In the genomic region with DNA sequence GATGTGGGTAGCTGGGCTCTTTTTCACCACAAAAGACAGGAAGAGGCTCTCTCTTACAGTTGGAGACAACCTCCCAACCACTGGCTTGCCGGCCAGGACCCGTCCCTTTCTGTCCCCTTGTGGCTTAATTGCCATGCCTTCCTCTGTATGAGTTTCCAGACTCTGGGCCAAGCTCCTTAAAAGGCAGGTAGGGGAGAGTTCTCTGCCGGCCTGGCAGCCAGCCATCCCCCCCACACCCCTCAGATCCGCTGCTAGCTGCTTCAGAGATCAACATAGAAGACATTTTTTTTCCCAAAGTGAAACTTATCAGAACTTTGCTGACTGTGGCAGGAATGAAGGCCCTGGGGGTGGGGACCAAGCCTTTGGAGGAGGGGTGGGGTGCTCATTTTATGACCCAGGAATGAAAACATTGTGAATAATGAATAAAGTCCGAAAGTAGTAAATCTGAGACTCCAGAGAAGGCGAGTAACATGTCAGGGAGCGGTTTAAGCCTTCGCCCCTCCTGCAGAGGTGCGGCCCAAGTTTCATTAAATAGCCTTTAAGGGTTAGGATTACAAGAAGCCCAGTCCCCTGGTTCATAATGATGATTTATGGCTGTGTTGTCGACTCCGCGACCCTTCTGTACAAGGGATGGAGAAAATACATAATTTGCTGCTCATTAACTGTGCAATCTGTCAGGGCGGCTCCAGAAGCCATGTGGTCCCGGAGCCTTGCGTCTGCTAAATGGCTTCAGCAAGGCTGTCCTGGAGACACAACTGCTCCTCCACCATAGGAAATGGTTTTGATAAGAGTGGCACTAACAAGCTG, we compare ENCODE assay signal across 8 mouse cellular contexts. TPM values are rescaled to one million over a fixed set of nuclear protein-coding genes. Genes with fewer than 3 reads are reported as not detected.
A peak's percentile ranks its signal among the peaks of the same experiment; 100 is the strongest.
DNase-seq lines count a peak whose midpoint lies in the region; ATAC-seq lines count a peak whose summit lies in the region.

No protein-coding gene starts in this region.

- WGBS in heart, embryonic 10.5 days = 57% methylated on average over 15 of the region's 15 CpGs

- peak; percentile 32 for DNase-seq in ZHBTc4 (ENCODE audit: low read depth, low spot score)
- peak; percentile 73 for DNase-seq in embryo, embryonic 11 days
- DNase-seq in heart, embryonic 10.5 days (ENCODE audit: low spot score) = no peak
- peak; percentile 76 to 79 for DNase-seq in kidney, adult 8-10 months
- DNase-seq in mesoderm, embryonic 11.5 days (ENCODE audit: low read depth, low spot score) = peak; percentile 74
- no peak for DNase-seq in left cerebral cortex, postnatal 36 days (ENCODE audit: low spot score in 2 of 2)
- no peak for DNase-seq in layer of hippocampus, adult 11-12 months (ENCODE audit: low spot score)

- peaks cover 15% of the 10 kb centered on the region for H3K36me3 ChIP-seq in heart, embryonic 10.5 days

- peak overlapping the region; percentile 69 for H3K27ac ChIP-seq in heart, embryonic 10.5 days

- H3K4me1 ChIP-seq in heart, embryonic 10.5 days = peaks cover 34% of the 10 kb centered on the region

- intact Hi-C loops in left cerebral cortex, postnatal 36 days (cut with DNase I) = no loop called here

- no peaks in the 10 kb centered on the region for H3K27me3 ChIP-seq in heart, embryonic 10.5 days (ENCODE audit: insufficient read depth, poor library complexity, severe bottlenecking)

- no peaks in the 10 kb centered on the region for H3K9me3 ChIP-seq in heart, embryonic 10.5 days

- ATAC-seq in monocyte, adult 5-6 weeks (replicated peaks; ENCODE audit: insufficient number of reproducible peaks, low FRiP score, low TSS enrichment, poor library complexity, severe bottlenecking) = no peak

- H3K4me3 ChIP-seq in heart, embryonic 10.5 days = no peak overlapping the region

RNA-seq across cellular contexts. Expression of gene Plpp3, which starts 48.1 kb away (rescaled TPM):
- polyA plus RNA-seq in heart, embryonic 10.5 days (2016; fragmentation: Nextera tagmentation; extraction: Ambion mirVana) = 22.9 and 38.5 TPM in 2 replicates
- total RNA-seq in monocyte, adult 5-6 weeks (2017) = 0.49 to 0.57 TPM in 2 of 3 replicates, not detected in the other
- 100 to 1,000 TPM; 153 to 173 TPM for total RNA-seq in left cerebral cortex, postnatal 36 days (2021)

Comparison
In these comparisons a context has a peak if more than half of its experiments do, and no peak if none do; other contexts are left out.
1. DNase-seq: peak in ZHBTc4 (single experiment), embryo, embryonic 11 days (single experiment), kidney, adult 8-10 months (2 of 2) and mesoderm, embryonic 11.5 days (single experiment); none in heart, embryonic 10.5 days (single experiment), left cerebral cortex, postnatal 36 days (0 of 2) and layer of hippocampus, adult 11-12 months (single experiment).
2. RNA of gene Plpp3, which starts 48.1 kb away (total RNA-seq): 153 to 173 TPM in left cerebral cortex, postnatal 36 days; 0.49 to 0.57 TPM in monocyte, adult 5-6 weeks; every median in the first group is over 10 times any median in the second.